Mouse (Mus musculus): ENCODE measurements around the gene Dtd2.

Dtd2 gene

DNA sequence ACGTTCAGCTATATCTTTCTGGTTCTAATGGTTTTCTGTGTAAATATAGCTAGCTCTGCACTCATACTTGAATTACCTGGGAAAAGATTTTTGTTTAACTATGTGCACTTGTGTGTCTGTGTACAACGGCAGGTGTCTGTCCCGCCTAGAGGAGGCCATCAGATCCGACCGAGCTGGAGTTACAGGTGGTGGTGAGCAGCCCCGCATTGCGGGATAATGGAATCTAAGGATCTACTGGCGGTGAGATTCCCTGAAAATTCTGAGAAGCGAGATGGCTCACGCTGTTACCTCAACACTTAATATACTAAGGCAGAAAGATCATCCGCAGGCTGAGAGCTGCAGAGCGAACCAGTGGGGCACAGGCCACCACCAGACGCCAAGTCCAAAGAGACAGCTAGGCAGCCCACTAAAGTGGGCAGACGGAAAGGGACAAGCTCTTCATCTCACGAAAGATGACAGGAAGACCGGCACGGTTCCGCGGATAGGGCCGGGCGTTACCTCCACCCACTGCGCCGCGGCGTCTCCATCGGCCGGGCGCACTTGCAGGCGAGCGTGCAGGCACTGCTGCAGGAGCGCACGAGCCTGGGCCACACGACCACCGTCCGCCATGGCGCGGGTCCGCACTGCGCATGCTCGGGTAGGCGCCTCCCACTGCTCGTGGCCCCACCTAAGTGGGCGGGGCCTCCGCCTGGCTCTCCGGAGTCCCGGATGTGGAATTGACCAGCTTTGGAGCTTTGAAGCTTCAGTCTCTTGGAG is at the start of gene Dtd2:
TSS of gene Dtd2 (minus strand) at position 625 of the 756 bp plus-strand sequence.
- DNase-seq, result peak; percentile 92

DNA sequence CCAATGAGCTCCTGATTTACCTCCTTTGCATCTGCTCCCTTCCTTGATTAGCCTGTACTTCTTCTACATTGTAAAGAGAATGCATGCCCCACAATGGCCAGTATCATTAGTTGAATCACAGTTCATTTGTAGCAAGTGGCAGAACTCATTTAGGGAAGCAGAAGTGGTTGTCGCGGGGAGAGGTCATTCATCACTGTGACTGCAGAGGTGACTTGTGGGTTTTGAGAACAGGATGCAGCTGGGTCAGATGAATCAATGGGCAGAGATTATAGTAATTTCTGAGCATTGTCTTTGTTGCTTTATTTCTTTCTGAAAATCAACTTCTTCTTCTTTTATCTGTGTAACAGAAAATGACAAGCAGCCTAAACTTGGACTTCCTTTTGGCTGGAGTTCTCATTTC is 43.0 kb upstream of the Dtd2 start:
- DNase-seq, result no peak

DNA sequence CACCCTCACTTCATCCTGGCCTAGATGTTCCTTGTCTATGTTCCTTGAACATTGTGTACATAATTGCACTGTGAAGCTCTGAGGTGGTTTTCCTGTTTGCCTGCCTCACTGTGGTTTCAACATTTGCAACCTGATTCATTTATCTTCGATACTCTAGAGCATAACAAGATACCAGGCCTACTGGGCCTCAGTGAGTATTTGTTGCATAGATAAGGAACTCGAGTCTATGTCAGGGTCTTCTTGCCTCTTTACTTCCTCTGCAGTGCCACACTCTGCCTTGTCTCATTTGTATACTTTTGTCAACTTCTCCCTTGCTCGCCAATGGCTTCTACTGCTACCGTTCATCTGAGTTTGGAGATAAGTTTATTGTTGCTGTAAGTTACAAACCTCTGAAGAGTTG is 40.1 kb upstream of the Dtd2 start:
- no peak for DNase-seq

DNA sequence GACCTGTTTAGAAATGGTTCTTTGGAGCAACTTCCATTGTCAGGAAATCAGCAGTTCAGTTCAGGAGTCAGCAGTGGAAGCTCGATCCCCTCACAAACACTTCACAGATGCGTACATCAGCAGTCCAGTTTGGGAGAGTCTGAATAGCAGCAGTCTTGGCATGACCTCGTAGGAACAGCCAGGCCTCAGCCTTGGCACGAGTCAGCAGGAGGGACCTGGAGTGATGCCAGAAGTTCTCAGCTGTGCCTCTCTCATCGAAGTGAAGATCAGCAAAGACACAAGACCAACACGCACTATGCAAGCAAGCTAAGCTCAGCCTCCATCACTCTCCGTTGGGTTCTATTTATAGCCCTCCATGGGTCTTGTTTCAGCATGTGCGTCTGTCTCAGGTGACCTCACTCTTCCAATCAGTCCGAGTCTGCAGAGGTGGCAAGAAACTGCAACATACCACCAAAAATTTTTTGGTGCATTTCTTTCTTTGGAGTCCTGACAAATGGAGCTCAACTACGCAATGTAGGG is 36.6 kb upstream of the Dtd2 start:
- no peak for DNase-seq

DNA sequence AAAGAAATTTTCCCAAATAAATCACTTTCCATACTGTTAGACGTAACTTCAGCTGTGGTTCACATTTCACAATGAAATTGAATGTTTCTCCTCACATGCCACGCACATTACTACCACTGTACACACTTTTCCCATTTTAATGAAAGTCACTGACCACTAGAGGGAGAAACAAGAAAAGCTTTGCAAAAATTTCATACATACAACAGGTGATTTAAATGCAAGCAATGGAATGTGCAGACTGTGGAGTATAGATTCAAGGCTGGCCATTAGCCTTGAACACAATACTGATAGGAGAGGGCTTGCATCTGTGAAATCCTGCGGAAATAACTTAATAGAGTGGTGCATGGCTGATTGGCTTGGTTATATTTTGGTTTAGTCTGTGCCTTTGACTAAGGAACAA is 32.1 kb upstream of the Dtd2 start:
- no peak for DNase-seq

DNA sequence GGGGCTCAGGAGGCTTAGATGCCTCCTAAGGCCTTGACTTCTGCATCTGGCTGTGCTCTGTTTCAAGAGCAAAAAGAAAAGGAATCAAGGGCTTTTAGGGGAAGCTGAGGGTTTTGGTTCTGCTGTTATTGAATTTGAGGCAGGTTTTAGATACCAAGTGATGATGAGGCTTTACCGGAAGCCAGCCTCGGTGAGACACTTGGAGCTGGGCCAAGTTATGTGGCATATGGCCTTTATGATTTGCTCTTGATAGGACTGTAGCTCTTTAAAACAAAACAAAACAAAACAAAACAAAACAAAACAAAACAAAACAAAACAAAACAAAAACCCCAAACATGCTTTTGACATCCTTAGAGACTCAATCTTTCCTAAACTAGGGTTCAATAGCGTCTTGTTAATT is 28.7 kb upstream of the Dtd2 start:
- no peak for DNase-seq

DNA sequence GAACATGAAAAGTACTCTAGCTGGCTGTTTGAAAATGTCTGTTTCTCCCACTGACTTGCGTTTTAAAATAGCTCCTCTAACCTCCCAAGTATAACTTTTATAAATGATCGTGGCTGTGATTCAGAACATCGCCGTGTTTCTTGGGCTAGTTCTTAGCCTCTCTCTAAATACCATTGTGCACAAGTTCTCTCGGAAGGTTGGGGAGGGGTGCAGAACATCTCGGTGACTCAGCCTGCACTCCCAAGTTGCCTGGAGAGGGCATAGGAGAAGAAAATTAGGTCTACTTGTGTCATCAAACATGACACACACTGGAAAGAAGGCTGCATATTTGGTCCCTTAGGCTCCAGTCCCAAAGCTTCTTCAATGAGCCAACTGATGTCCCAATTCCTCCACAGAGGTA is 26.0 kb upstream of the Dtd2 start:
- DNase-seq, result no peak

DNA sequence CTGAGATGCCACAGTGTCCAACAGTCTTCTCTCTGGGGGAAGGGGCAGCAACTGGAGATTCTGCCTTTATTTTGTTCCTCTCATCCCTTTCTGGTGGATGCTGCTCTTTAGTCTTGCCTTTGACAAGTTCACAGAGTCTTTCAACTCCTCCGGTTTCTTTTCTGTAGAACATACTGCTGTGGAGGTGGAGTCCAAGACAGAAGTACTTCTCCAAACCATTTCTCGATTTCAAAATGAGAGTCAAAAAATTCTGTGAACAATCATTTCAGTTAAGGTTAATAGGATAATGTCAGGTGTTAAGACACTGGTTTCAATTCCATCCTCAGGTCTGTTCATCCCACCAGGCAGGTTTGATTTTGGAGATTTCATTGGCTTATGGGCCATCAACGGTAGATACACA is 21.7 kb upstream of the Dtd2 start, which contains the start of gene Gpr33:
TSS of gene Gpr33 (minus strand) at position 101 of the 400 bp plus-strand sequence.
- no peak for DNase-seq

DNA sequence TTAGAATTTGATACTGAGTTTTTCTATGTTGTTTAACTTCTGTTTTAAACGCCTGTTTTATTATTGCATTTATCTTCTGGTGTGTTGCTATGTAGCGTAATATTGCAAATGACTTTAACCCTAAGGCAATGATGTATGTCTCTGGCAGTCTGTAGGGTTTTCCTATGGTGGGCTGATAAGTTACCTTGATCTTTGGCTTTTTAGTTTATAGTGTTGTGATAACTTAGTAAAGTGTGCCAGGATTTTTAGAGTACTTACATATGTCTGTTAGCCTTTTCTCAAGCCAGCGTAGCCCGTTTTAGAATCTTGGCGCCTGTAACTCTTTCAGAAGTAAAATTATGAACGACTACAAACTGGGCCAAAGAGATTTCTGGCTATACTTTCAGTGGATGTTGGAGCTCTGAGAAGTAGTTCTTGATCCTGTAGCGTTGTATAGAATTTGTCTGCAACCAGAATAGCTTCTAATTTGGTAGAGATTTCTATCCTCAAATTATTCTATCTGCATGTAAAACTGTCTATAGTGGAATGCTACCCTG is 8.3 kb upstream of the Dtd2 start:
- DNase-seq, result no peak

DNA sequence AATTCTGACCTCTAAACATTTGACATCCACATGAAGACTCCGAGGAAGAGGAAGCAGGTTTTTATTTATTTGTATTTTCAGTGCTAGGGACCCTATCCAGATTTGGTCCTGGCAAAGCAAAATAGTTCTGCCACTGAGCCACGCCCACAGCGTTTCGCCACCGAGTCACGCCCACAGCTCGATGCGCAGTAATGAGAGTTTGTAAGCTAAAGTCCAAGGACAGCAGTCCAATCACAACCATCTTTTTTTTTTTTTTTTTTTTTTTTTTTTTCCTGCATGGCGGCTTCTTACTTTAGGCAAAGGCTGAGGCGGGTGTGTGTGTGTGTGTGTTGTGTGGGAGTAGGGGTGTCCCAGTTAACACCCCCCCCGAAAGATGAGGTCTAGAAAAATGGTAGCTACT is 7.7 kb upstream of the Dtd2 start:
- DNase-seq, result no peak

DNA sequence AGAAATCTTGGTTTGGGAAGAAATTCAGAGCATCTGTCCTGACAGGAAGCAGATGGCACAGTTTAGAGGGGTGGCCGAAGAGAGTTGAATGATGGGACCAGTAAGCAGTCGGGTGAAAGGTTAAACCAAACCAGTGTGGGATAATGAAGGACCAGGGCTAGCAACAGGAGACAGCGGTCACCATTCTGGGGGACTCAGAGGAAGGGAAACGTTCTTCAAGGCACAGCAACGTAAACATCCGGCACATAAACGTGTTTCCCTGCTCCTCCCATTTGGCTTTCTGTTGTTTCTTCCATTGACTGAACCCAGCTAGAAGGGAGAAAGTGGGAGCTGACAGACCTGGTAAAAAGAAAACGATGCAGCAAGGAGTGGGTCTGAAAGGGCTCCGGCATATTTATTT is 7.0 kb upstream of the Dtd2 start:
- DNase-seq, result no peak

DNA sequence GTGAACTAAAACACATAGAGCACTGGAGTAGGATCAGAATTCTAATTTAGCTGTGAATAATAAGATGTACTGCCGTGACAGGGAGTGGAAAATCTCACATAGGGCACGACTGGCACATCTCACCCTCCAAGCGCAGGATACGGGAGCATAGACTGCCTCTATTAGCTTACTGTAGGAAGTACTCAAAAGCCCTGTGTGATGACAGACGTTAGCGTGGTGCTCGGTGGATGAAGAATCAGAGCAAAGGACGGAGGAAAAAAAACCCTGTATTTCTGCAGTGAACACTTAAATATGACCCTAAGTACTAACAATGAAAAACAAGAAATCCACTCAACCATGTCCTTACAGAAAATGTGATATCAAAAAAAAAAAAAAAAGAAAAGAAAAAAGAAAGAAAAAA is 5.9 kb upstream of the Dtd2 start:
- DNase-seq, result no peak

DNA sequence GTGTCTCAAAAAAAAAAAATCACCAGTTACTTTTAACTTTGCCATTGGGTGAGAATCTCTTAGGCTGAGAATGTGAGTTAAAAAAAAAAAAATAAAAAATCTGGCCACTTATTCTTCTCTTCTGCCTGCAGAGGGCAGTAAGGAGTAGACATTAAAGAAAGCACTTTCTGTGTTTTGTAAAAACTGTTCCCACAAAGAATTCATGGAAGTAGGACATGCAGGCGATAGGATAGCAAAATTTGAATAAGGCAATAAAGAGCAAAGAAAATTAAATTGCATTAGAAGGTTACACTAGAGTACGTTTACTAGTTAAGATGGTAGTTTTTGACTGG is 4.3 kb upstream of the Dtd2 start:
- no peak for DNase-seq

DNA sequence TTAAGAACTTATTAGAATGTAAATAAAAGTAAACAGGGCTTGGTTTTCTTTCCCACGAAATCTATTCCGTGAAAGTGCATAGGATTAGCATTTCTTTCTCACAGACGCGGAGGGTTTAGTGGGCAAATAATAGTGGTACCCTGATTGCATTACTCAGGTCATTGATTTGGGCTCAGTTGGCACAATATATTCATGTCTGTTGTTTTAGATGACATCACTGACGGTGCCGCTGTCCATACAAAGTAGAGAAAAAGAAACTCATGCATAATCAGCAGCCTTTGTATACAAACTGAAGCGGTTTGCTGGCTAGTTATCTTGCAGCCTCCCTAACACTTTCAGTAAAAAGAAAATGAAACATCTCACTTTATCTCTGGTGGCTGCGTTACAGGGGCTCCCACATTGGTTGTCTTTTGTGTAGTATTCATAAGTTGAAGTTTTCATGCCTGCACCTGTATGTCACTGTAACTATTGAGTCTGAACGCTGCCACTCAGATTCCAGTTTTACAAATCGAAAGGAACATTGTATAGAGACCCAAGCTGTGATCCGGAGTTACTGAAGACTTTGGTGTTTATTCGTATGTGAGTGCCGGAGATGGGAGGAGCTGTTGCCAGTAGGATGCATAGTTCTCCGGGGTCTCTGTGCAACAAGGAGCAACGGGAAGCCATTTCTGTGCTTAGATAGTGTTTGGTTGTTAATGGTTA is 3.8 kb upstream of the Dtd2 start:
- no peak for DNase-seq

DNA sequence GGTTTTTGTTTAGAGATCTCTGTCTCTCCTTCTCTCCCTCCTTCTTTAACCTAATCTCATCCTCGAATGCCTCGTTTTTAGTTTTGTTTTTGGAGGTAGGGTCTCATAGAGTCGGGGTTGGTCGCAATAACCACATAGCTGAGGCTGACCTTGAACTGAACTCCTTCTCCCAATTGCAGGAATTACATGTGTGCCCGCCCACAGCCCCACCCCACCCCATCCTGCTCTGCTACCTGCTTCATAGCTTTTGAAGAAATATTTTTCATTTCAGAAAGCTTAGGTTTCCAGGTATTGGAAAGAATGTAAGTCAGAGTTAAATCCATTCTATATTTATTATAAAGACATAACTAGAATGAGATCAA is 313 bp upstream of the Dtd2 start:
- DNase-seq, result no peak

DNA sequence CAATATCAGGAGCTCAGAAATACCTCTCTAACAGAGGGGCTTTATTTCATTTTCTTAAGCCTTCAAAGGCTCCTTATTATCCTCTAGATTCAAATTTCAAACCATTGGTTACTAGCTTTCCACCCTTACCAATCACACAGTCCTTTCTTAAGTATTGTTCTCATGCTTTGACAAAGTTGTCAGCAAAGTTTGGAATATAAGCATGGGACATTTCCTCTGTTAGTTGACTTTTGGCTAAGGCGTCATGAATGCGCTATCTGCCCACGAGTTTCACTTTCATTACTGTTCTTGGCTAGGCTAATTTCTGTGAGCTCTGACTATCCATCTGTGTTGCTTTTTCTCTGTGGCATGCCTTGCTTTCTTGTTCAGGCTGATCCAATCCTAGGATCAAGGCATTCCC is 3.6 kb downstream of the Dtd2 start:
- no peak for DNase-seq

DNA sequence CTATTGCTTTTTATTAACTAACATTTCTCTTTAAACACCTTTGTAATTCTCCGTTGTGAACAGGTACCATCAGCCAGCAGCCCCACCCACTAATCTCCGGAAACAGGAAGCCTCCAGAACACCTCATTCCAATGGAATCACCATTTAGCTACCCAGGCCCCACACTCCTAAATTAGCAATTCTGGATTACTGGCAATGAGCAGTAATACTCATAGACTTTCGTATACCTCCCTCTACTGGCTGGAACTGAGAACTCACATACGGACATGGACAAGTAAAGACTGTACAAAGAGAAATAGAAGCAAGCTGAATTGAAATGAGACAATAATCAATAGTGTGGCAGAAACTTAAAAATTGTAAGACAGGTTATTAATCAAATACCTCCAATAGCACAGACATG is 4.8 kb downstream of the Dtd2 start:
- peak; percentile 65 for DNase-seq

DNA sequence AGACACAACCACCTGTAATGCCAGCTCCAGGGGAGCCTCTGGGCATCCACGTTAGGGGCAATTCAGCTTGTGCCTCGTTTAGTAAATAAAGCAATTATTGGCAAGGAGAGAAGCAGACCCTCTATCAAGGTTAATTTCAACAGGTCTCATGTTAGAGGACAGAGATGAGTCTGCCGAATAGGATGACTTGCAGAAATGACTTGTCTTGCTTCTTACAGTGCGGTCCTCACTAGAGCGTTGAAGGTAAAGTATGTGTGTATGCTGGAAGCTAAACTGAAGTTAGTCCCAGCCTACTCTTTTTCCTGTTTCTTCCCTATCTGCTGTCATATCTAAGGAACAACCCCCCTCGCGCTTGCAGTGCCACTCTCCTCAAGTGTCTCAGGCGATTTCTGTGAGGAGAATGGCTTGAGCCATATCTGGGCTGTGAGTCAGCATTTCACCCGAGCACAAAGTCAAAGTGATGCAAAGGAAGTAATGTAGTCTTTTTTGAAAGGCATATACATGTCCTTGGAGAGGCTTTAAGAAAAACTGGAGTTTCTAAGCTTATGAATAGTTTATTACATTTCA is 7.9 kb downstream of the Dtd2 start:
- DNase-seq, result no peak

DNA sequence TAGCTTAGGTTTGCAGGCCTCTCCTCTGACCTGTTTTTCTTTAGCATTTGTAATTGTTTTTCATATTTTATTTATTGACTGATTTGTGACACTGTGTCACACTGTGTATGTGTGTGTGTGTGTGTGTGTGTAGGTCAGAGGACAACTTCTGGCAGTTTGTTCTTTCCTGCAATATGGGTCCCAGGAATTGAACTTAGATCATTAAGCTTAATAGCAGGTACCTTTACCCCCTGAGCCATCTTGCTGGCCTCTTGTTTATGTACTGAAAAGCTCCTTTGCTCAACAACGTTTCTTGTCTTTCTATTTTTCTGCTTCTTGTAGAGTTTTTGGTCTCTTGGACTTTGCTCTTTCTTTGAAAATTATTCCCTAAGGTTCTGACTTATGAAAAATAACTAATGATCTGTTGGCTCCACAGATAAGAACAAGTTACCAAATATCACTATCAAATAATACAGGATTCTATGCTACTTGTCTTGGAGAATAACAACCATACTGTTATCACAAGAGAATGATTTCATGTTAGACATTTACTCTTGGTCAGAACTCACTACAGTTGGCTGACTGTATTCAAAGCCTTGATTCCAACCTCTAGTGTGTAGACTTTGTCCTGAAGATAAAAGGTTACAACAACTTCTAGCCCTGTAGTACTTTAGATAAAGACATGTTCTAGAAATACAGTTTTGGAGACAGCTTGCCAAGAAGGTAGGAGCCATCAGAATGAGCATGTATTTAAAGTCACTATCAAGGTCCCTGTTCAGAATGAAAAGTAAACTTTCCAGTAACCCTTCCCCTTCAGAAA is 10.4 kb downstream of the Dtd2 start:
- no peak for DNase-seq

DNA sequence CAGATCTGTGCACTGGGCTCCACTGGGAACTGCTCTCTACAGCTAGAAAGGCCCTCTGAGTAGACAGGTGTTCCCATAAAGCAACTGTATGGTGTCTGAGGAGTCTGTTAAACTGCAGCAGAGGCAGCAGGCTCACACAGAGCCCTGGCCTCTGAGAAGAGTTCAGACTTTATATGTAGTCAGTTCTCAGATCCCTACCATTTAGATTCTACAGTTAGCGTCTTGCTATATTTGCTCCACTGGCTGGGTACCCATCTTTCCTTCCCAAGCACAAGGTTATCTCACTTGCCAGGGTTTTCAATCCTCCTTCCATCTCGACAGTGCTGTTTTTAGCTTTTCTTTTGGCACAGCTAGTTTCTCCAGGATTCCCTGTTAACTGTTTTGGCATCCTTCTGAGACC is 15.7 kb downstream of the Dtd2 start:
- no peak for DNase-seq

DNA sequence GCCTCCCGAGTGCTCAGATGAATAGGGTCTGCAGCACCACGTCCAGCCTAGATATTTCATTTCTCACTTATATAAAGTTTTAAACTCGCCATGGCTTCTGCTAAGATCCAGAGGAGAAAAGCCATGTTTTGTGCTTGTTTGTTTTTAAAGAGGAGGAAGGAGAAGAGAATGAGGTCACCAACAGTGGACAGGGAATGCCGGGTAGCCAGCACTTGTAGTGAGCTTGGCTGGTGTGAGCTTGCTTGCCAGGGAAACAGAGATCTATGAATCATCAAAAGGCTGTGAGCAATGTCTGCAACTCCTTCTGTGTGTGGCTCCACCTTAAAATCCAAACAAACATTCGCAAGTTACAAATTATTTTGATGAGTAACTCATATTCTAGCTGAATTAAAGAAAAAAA is 17.8 kb downstream of the Dtd2 start:
- DNase-seq, result no peak

DNA sequence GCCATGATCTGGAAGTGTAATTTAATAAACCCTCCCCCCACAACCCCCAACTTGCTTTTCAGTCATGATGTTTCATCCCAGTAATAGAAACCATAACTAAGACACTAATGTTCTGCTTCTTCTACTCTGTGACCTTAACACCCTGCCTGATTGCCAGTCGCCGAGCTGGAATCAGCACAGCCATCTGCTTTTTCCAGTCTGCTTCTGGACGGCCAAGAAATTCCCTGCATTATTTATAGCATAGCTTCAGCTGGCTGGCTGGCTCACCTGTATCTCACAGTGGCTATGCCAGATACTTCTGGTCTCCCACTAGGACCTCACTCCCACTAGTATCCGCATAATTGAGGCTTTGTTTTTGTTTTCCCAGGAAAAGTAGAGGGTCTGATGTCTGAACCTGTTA is 20.5 kb downstream of the Dtd2 start:
- peak; percentile 42 for DNase-seq

DNA sequence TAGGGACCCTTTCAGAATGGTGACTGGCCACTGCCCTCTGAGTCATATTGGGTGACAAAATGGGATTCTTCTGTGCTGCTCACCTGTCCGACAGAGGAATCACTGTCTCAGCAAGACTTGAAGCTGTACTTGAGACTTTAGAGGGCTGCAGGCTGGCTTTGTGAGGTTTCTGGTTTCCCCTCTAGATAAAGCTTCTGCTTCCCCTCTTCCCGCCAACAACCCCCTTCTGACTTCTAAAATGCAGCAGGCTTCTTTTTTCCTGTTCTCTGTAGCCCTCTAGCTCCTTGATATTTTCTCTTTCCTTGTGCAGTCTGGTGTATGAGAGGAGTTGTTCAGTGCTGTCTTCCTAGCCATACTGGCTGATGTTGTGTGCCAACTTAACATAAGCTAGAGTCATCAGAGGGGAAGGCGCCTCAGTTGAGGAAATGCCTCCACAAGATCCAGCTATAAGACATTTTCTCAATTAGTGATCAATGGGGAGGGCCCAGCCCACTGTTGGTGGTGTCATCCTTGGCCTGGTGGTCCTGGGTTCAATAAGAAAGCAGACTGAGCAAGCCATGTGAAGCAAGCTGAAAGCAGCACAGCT is 21.0 kb downstream of the Dtd2 start:
- DNase-seq, result no peak

Measured in cerebellum, adult 9-11 months (tissue).